Mouse (Mus musculus) regulatory T cell (primary cell): ENCODE measurements around the gene Hmmr.

Source experiments
- in situ Hi-C: fragments of 300-600 bp; cut with MboI, MseI; formaldehyde crosslinking; loops from one replicate; pipeline ENCODE4 v1.15.1; 2025; ENCODE audit warnings: high pct_unique_total_duplicates

The Hmmr gene

DNA sequence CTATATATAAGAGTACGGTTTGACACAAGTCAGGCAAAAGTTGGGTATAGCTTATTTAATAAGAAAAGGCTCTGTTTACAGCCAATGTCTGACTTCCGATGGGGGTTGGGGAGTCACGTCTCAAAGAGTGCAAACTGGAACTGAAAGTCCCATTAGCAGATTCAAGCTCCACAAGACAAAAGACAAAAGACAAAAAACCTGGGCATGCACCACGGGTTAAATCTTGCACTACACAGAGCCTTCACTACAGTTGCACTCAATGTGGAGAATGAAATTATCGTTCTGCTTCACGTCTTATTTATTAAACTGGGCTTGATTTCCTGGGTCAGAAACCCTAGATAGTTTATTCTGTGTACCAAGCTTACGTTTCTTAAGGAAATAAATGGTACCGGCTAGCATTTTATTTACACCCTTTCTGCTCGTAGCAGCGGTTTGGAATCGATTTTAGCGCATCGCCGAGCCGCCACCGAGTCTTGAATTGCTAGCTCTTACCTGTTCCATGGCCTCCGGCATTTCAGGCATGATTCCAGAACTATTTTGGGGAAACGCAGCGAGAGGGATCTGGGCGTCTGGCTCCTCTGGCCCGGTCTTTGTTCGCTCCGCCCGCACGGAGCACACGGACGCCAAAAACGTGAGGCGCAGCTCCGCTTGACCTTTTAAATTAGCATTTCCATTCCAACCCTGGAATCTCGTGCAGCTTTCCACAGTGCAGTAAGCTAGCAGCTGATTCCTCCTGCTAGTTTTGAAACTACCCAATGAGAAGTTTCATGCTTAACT is 38.7 kb downstream of the Hmmr start:
- in situ Hi-C loops = no loop called here

DNA sequence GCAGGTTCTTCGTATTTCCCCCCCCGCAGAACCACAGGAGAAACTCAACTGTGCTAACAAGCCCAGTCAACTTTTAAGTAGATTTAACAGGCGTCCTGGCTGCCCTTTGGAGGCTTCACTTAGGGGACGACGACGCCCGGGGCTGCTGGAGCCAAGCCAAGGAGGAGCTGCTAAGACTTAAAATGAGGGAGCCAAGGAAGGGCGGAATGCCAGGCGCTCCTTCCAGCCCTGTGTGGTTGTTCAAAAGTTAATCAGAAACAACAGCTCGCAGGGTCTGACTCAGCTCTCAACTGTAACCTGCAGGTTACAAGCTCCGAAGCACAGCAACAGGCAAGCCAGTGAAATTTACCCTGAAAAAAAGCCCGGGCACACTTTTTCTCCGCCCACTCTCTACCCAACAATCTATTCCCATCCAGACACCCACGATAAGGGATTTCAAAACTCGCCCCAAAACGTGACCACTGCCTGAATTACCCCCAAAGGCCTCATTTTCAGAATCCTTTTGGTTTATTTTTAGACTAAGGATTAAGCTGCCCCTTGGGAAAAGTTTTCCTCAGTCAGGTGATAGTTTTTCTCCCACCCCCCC is 39.8 kb downstream of the Hmmr start:
- in situ Hi-C loops = no loop called here

DNA sequence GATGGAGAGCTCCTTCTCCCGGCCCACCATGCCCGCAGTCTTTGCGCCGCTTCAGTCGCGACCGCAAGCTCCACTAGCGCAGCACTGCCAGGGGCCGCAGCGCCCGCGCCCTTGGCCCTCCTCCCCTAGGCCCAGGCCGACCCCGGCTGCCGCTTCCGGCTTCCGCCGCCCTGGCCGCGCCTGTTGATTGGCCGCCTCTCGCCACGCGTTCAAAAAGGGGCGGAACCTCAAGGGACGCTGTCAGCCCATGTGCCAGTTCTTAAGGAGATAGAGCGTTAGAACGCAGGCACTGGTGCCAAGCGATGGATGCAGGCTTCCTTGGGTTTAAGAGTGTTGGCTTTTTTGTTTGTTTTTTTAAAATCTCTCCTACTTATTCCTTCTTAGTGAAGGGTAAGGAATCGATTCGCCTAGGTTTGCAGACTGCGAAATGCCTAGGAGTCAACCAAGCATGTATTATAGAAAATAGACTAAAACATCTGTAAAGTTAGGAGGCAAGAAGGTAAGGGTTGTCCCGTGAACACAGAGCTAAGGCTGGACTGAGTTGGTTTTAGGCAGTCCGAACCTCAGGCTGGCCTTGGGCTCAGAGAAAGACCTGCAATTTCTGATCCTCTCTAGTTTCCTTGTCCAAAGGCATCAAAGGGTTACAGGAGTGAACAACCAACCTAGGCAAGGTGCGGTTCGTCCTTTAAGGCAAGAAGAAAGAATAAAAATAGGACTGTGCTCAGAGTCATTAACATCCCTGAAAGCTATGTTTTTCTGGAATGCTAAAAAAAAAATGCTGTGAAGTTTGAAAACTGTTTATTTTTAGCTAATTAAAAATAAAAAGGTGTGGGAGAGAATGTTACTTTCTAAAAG is 40.5 kb downstream of the Hmmr start:
- in situ Hi-C loops = no loop called here

DNA sequence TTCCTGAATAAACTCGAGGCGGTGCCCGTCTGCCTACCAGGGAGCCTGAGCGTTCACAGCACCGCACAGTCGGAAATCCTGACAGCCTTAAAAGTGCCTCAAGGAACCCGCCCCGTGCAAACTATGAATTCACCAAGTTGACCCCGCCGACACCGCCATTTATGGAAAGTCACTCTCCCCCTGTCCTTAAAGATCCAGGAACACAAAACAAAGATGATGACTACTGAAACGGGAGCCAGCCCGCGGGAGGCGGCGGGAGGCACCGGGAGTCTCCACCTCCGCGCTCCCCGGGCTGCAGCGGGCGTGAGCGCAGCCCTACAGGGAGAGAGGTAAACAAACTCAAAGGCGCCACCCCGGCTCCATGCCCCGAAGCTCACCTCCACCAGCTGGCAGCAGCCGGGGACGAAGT is 41.1 kb downstream of the Hmmr start:
- in situ Hi-C loops = no loop called here

DNA sequence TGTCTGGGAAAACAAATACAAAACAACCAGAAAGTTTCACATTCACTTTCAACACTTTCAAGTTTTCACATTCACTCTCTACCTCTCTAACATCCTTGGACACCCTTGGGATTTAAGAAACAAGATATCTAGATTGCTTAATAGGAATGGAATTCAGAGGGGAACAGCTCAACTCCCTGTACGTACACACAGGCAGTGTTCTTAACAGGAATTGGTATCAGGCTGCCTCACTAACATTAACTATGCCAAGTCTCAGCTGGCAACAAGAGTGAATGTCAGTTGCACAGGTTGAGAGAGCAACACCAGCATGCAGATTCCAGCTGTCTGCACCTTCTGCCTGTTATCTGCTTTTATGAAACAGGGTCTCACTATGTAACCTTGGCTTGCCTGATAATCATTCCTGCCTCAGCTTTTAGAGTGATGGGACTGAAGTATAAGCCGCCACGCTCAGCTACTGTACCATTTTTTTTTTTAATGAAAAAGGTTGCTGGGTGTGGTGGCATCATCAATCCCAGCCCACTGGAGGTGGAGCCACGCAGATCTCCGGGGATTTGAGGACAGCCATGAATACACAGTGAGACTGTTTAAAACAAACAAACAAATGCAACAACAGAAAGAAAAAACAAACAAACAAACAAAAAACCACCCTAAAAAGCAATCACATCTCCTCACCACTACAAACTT is 42.6 kb downstream of the Hmmr start:
- in situ Hi-C loops = no loop called here

DNA sequence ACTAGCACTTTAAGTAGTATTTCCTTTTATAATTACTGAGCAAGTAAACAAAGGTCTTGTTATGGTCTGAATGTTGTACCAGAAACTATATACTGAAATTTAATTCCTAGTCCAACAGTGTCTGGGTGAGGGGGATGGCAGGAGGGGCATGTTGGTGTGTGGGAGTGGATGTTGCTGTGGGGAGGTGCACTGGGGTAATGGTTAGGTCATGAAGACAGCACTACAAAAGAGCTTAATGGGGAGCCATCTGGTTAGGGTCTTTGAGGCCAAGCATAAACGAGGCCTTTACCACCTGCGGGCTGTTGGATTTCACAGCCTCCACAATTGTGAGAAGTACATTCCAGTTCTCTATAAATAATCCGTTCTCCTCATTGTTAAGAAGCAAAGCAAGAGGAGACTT is 49.9 kb downstream of the Hmmr start:
- in situ Hi-C loops = no loop called here

DNA sequence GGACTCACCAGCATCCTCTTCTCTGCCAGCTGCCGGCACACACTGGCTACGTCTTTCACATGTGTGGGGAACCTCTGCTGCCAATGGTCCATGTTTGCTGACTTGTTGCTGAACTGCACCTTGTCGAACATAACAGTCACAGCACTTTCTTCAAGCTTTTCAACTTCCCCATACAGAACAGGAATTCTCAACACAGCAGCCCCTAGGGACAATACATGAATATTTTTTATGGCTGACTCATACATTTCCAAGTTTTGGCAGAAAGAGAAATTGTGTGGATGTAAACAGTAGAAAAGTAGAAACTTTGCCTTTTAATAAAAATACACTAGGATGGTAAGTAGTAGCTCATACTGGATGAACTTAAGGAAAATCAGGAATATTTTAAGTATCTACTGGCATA is 50.8 kb downstream of the Hmmr start:
- in situ Hi-C loops = no loop called here

DNA sequence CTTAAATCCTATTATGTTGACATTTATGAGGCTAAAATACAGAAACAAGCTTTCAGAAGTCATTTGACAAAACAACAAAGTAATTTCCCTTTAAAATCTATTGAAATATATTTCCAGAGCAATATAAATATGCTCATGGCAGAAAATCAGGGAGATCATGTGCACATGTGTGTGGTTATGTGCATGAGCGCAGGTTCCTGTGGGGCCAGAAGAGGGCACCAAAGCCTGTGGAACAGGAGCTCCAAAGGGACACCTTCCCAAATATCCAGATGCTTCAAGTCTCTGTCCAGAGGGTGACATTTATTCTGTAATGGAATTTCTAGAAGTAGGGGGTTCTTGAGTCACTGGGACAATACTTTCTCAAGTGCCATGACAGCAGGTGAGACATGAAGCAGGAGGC is 56.1 kb downstream of the Hmmr start:
- in situ Hi-C loops = no loop called here

DNA sequence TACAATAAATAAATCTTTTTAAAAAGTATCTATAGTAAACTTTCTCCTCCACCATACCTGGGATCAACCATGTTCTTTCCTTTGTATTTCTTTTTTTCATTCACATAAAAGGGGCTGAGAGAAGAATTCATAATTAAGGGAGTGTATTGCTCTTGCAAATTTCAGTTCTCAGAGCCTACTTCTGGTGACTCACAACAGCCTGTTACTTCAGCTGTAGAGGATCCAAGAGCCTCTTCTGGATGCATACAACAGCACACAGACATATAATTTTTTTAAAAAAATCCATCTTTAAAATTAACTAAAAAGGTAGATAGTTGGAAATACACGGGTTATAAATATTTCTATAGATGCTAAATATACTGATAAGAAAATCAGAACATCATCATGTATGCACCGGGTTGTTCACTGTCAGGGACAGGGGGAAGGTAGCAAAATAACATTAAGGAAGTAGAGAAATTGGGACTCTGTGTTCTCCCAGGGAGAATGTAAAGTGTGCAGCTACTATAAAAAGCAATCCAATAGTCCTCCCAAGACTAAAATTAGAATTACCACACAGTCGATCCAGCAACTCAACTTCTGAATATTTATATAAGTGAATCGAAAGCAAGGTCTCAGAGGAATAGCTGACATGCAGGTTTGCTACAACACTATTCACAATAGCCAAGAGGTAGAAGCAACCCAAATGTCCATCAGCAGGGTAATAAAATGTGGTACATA is 58.0 kb downstream of the Hmmr start:
- in situ Hi-C loops = no loop called here
